Mouse (Mus musculus) layer of hippocampus, adult 9-11 months (tissue): ENCODE measurements around the gene Gm14525.
"Not testable (repeated sequence)": the region's sequence is repeated elsewhere in the genome, so short reads cannot be mapped to it uniquely, and the experiment has no call there.

ENCODE experiments used
- DNase-seq: peaks from one replicate; pipeline ENCODE4 v3.0.0; 2022

Gm14525 gene

DNA sequence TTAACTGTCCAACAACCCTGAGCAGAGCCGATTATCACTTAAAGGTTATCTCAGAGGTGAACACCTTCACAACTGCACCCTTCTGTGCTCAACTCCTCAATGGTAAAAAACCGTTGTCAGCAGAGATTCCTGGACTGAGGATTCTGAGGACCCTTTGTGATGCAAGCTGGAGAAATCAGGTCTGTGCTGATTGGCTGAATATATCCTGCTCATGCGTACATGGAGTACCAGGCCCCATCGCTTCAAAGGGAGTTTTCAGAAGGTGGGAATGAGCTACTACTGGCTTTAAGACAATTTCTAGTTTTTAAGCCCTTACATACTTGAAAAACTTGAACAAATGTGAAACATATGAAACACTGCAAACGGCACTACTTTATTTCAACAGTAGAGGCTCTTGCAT lies at the start of gene Gm14525:
Gm14525 (minus strand) TSS at position 101 of the 400 bp plus-strand sequence.
- DNase-seq: not testable (repeated sequence)
